Mouse (Mus musculus): ENCODE measurements around the gene Prss36. TPM values are rescaled to one million over a fixed set of nuclear protein-coding genes. Genes with fewer than 3 reads are reported as not detected.

Gene Prss36
- polyA plus RNA-seq, 1 experiment from 2014 or later = 10.6 TPM

- no peak for ATAC-seq (ENCODE audit: insufficient number of reproducible peaks, insufficient read depth, low FRiP score, low TSS enrichment, low read depth)
- H3K4me3 ChIP-seq = no peak overlapping the region
- H3K4me1 ChIP-seq = peaks cover 6% of the 10 kb centered on the region; the same call in 1 of the 2 replicates
- H3K9me3 ChIP-seq = no peaks in the 10 kb centered on the region
- no peaks in the 10 kb centered on the region for H3K27me3 ChIP-seq
- WGBS = 70% methylated on average over 8 of the region's 8 CpGs
- H3K4me2 ChIP-seq = no peak overlapping the region
- peaks cover 82% of the 10 kb centered on the region for H3K36me3 ChIP-seq
- no peak overlapping the region for H3K27ac ChIP-seq
- H3K9ac ChIP-seq = no peak overlapping the region
Measured at GRCm38 (mm10) chr7:127921516-127921915, 25.0 kb downstream of the Prss36 start.

- Histone ChIP-seq H3K9me3 (no peaks in the 10 kb centered on the region), H3K27ac (no peak overlapping the region), H3K36me3 (peaks cover 77% of the 10 kb centered on the region), H3K9ac (no peak overlapping the region), H3K4me3 (no peak overlapping the region), H3K4me1 (no peaks in the 10 kb centered on the region), H3K27me3 (no peaks in the 10 kb centered on the region), H3K4me2 (no peak overlapping the region)
- 74% methylated on average over 7 of the region's 7 CpGs for WGBS
- no peak for ATAC-seq (ENCODE audit: insufficient number of reproducible peaks, insufficient read depth, low FRiP score, low TSS enrichment, low read depth)
Measured at GRCm38 (mm10) chr7:127919290-127919689, 27.2 kb downstream of the Prss36 start.

GRCm38 (mm10) chr7:127918203-127918602 is 28.3 kb downstream of the Prss36 start:
- Histone ChIP-seq H3K9ac (no peak overlapping the region), H3K27me3 (no peaks in the 10 kb centered on the region), H3K9me3 (no peaks in the 10 kb centered on the region), H3K4me2 (no peak overlapping the region), H3K36me3 (peaks cover 67% of the 10 kb centered on the region), H3K27ac (no peak overlapping the region), H3K4me3 (no peak overlapping the region), H3K4me1 (peaks cover 3% of the 10 kb centered on the region)
- WGBS = 54% methylated on average over 3 of the region's 3 CpGs
- no peak for ATAC-seq (ENCODE audit: insufficient number of reproducible peaks, insufficient read depth, low FRiP score, low TSS enrichment, low read depth)

GRCm38 (mm10) chr7:127915293-127915692 is 31.2 kb downstream of the Prss36 start:
- H3K4me3 ChIP-seq = no peak overlapping the region
- 87% methylated on average over 12 of the region's 12 CpGs for WGBS
- H3K27ac ChIP-seq = no peak overlapping the region
- H3K9me3 ChIP-seq = no peaks in the 10 kb centered on the region
- H3K27me3 ChIP-seq = no peaks in the 10 kb centered on the region
- peaks cover 6% of the 10 kb centered on the region for H3K4me1 ChIP-seq
- ATAC-seq (ENCODE audit: insufficient number of reproducible peaks, insufficient read depth, low FRiP score, low TSS enrichment, low read depth) = no peak
- H3K4me2 ChIP-seq = no peak overlapping the region
- H3K9ac ChIP-seq = no peak overlapping the region
- peaks cover 42% of the 10 kb centered on the region for H3K36me3 ChIP-seq

GRCm38 (mm10) chr7:127912938-127913337 is 33.6 kb downstream of the Prss36 start:
- Histone ChIP-seq H3K4me3 (peak overlapping the region; percentile 95), H3K9me3 (no peaks in the 10 kb centered on the region), H3K4me2 (peak overlapping the region; percentile 64), H3K36me3 (peaks cover 51% of the 10 kb centered on the region), H3K4me1 (peaks cover 6% of the 10 kb centered on the region), H3K27me3 (no peaks in the 10 kb centered on the region), H3K9ac (peak overlapping the region; percentile 83), H3K27ac (peak overlapping the region; percentile 87; the same call in 1 of the 2 replicates)
- WGBS = 27% methylated on average over 4 of the region's 4 CpGs
- no peak for ATAC-seq (ENCODE audit: insufficient number of reproducible peaks, insufficient read depth, low FRiP score, low TSS enrichment, low read depth)

- peak within 1 kb of the TSS; percentile 95 for H3K4me3 ChIP-seq
- under 1% methylated on average over 40 of the region's 40 CpGs for WGBS
- peaks cover 6% of the 10 kb centered on the region for H3K4me1 ChIP-seq
- ATAC-seq (ENCODE audit: insufficient number of reproducible peaks, insufficient read depth, low FRiP score, low TSS enrichment, low read depth) = peak; percentile 92
- H3K36me3 ChIP-seq = peaks cover 52% of the 10 kb centered on the region
- H3K9me3 ChIP-seq = no peaks in the 10 kb centered on the region
- H3K4me2 ChIP-seq = peak within 1 kb of the TSS; percentile 64
- H3K27ac ChIP-seq = peak within 1 kb of the TSS; percentile 87
- H3K27me3 ChIP-seq = no peaks in the 10 kb centered on the region
- peak within 1 kb of the TSS; percentile 83 for H3K9ac ChIP-seq
Measured at GRCm38 (mm10) chr7:127912190-127912871, 34.2 kb downstream of the Prss36 start, which contains the start of gene Kat8. TSS of gene Kat8 (plus strand) at chr7:127912516.

GRCm38 (mm10) chr7:127908656-127909055 is 37.9 kb downstream of the Prss36 start:
- H3K9me3 ChIP-seq = no peaks in the 10 kb centered on the region
- H3K36me3 ChIP-seq = peaks cover 52% of the 10 kb centered on the region
- H3K4me2 ChIP-seq = no peak overlapping the region
- no peak for ATAC-seq (ENCODE audit: insufficient number of reproducible peaks, insufficient read depth, low FRiP score, low TSS enrichment, low read depth)
- H3K9ac ChIP-seq = no peak overlapping the region
- H3K4me3 ChIP-seq = no peak overlapping the region
- no peaks in the 10 kb centered on the region for H3K27me3 ChIP-seq
- 93% methylated on average over 4 of the region's 4 CpGs for WGBS
- H3K4me1 ChIP-seq = peaks cover 22% of the 10 kb centered on the region
- no peak overlapping the region for H3K27ac ChIP-seq

- H3K36me3 ChIP-seq = peaks cover 52% of the 10 kb centered on the region
Measured at GRCm38 (mm10) chr7:127907939-127908338, 38.6 kb downstream of the Prss36 start.

DNA sequence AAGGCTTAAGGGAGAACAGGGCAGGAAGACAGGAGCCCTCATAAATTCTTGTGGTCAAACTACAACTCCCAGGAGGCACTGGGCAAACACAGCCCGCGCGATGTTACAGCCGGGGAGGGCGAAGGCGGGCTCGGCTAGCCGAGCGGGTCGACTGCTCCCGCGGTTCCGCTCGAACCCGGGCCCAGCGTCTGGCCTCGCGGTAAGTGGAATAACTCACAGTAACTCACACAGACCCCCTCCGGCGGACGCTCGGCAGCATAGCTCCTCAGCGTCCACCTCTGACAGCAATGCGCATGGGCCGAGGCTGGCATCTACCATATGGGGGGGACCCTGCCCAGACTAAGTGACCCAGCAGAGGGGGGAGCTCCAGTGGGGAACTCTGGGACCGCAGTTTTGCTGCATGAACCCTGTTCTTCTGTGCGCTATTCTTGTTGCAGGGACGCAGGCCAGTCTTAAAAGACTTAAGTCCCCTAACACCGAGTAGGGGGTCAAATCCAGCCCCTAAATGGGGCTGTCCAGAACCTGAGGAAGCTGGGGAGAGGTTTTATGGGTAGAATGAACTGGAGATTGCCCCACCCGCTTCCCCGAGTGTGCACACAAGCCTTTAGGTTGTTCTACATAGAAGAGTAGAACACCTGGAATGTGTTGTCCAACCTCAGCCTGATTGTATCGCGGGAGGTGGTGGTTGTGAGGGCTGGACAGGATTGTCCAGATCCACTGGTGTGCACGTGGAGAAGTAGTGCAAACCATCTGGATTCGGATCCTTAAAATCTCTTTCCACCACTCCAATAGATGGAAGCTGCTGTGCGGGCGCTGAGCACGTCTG is 42.3 kb downstream of the Prss36 start, which contains the start of gene Bckdk:
Bckdk (plus strand) TSS at position 112 of the 826 bp plus-strand sequence.
- Histone ChIP-seq H3K4me2 (peak within 1 kb of the TSS; percentile 87), H3K9ac (peak within 1 kb of the TSS; percentile 94), H3K9me3 (no peaks in the 10 kb centered on the region), H3K27me3 (no peaks in the 10 kb centered on the region), H3K4me3 (peak within 1 kb of the TSS; percentile 70), H3K36me3 (peaks cover 42% of the 10 kb centered on the region), H3K27ac (peak within 1 kb of the TSS; percentile 86), H3K4me1 (peaks cover 15% of the 10 kb centered on the region)
- WGBS = 6% methylated on average over 38 of the region's 38 CpGs
- ATAC-seq (ENCODE audit: insufficient number of reproducible peaks, insufficient read depth, low FRiP score, low TSS enrichment, low read depth) = peak; percentile 91

More at GRCm38 (mm10) chr7:127907939-127908338, 38.6 kb downstream of the Prss36 start:
- H3K27ac ChIP-seq = no peak overlapping the region
- peaks cover 16% of the 10 kb centered on the region for H3K4me1 ChIP-seq
- H3K9me3 ChIP-seq = no peaks in the 10 kb centered on the region
- ATAC-seq (ENCODE audit: insufficient number of reproducible peaks, insufficient read depth, low FRiP score, low TSS enrichment, low read depth) = no peak
- H3K4me2 ChIP-seq = no peak overlapping the region
- WGBS = 94% methylated on average over 12 of the region's 12 CpGs
- no peak overlapping the region for H3K4me3 ChIP-seq
- H3K27me3 ChIP-seq = no peaks in the 10 kb centered on the region
- H3K9ac ChIP-seq = no peak overlapping the region

GRCm38 (mm10) chr7:127901772-127902171 is 44.8 kb downstream of the Prss36 start:
- H3K9ac ChIP-seq = no peak overlapping the region
- H3K4me2 ChIP-seq = no peak overlapping the region
- H3K4me1 ChIP-seq = peaks cover 15% of the 10 kb centered on the region
- WGBS = 84% methylated on average over 2 of the region's 2 CpGs
- no peak overlapping the region for H3K27ac ChIP-seq
- H3K9me3 ChIP-seq = no peaks in the 10 kb centered on the region
- H3K27me3 ChIP-seq = no peaks in the 10 kb centered on the region
- ATAC-seq (ENCODE audit: insufficient number of reproducible peaks, insufficient read depth, low FRiP score, low TSS enrichment, low read depth) = no peak
- H3K4me3 ChIP-seq = no peak overlapping the region
- H3K36me3 ChIP-seq = peaks cover 18% of the 10 kb centered on the region

- no peak overlapping the region for H3K4me3 ChIP-seq
- no peak for ATAC-seq (ENCODE audit: insufficient number of reproducible peaks, insufficient read depth, low FRiP score, low TSS enrichment, low read depth)
- 41% methylated on average over 7 of the region's 7 CpGs for WGBS
Measured at GRCm38 (mm10) chr7:127899997-127900396, 46.5 kb downstream of the Prss36 start.

More at GRCm38 (mm10) chr7:127899997-127900396, 46.5 kb downstream of the Prss36 start:
- peaks cover 9% of the 10 kb centered on the region for H3K4me1 ChIP-seq
- H3K4me2 ChIP-seq = no peak overlapping the region
- H3K9me3 ChIP-seq = no peaks in the 10 kb centered on the region
- H3K9ac ChIP-seq = no peak overlapping the region; the same call in 1 of the 2 replicates
- no peak overlapping the region for H3K27ac ChIP-seq
- no peaks in the 10 kb centered on the region for H3K27me3 ChIP-seq
- peaks cover under 1% of the 10 kb centered on the region; the same call in 1 of the 2 replicates for H3K36me3 ChIP-seq
